Mouse (Mus musculus) kidney, postnatal 25 days (tissue): ENCODE data around the gene Il22ra1.

ENCODE experiments used
- DNase-seq, 2 experiments: peaks; one replicate each; pipeline ENCODE4 v3.0.0; 2021; ENCODE audit warnings: mixed read lengths in 2 of 2

The Il22ra1 gene

GRCm38 (mm10) chr4:135771592-135771991, 43.6 kb downstream of the Il22ra1 start:
- DNase-seq = no peak

GRCm38 (mm10) chr4:135772671-135773070, 44.7 kb downstream of the Il22ra1 start:
- DNase-seq = no peak

DNA sequence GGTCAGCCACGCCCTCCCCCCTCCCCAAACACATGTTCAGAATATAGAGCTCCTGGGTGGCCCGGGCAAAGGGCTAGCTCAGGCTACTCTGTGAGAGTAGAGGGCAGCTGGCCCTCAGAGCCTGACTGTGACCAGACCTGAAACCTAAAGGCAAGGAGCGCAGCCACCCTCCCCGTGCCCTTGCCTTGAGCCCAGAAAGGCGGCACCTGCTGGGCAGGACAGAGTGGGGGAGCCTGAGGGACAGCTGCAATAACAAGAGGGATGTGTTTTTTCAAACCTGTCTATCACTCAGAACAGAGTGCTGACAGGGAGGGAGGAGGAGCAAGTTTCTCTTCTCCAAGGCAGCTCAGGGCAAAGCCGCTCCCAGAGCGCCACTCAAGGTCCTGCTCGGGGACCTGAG, 46.5 kb downstream of the Il22ra1 start:
- DNase-seq = no peak

DNA sequence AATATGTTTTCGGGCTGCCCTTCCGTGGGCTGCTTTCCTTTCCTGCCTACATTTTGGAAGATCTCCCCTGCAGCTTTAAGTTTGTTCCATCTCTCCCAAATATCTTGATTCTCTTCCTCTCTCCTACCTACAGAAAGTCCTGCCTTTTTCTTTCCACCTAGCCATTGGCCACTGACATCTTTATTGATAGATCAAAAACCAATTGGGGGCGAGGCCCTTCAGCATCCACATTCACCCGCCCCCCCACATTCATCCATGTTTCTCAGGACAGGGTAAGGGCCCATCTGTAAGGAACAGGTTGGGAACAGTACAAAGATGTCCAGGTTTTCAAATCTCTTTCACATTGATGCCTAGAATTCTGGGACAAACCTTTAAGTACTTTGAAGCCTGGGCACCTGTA, 48.9 kb downstream of the Il22ra1 start:
- DNase-seq = no peak

- DNase-seq = no peak
These were observed 51.7 kb downstream of the Il22ra1 start for GRCm38 (mm10) chr4:135779661-135780060.

DNA sequence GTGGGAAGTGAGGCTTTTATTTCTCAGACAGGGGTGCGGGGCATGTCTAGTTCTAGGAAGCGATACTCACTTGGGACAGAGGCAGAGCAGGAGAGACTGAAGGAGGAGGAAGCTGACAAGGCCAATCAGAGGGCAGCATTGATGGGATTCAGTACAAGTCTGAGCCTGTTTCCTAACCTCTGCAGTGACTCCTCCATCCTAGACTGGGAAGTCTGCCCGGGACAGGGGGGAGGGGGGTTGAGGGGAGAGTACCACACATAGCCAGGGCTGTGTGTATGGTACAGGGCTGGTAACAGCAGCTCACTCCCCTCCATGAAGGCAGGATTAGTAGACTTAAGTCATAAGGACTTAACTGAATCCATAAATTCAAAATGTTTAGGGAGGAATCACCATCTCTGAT, 52.3 kb downstream of the Il22ra1 start:
- peak; percentile 12 to 66 for DNase-seq

DNA sequence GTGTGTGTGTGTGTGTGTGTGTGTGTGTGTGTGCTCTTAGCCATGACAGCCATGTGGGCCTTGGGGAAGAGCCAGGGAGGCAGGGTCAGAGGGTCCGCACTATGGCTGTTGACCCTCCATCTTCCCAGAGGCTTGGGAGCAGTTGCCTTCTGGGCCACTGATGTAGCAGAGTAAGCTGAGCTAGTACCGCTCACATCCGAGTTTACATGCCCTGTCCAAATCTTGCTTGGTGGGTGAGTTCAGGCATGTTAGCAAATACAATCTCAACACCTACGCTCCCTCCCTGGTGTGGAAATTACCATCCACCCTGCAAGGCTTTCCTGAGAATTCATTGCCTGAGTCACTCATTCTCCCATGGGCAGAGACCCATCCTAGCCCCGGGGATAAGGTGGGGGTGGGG, 53.3 kb downstream of the Il22ra1 start:
- DNase-seq = no peak

- no peak for DNase-seq
These were observed 58.6 kb downstream of the Il22ra1 start for GRCm38 (mm10) chr4:135786581-135786980.

- DNase-seq = peak; percentile 46 to 78
These were observed 59.3 kb downstream of the Il22ra1 start for GRCm38 (mm10) chr4:135787271-135787670.

GRCm38 (mm10) chr4:135789135-135789534, 61.2 kb downstream of the Il22ra1 start:
- DNase-seq = no peak

DNA sequence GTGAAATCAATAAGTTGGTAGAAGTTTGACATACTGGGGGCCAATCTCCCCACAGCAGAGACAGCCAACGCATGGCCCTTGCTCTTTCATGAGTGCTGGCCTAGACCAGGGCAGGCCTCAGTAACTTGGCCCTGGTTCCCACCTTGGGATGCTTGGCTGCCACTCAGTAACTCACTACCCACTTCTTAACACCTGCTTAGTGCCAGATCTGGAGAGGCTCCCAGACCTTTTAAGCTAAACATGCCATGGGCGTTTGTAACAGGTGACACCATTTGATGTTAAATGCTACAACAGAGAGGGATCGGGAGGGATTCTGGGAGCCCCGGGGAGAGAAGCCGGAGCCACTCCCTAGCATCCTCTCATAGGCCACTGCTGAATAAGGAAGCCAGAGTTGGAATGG, 64.8 kb downstream of the Il22ra1 start:
- DNase-seq = no peak

- no peak for DNase-seq
These were observed 70.0 kb downstream of the Il22ra1 start for GRCm38 (mm10) chr4:135797931-135798330.

DNA sequence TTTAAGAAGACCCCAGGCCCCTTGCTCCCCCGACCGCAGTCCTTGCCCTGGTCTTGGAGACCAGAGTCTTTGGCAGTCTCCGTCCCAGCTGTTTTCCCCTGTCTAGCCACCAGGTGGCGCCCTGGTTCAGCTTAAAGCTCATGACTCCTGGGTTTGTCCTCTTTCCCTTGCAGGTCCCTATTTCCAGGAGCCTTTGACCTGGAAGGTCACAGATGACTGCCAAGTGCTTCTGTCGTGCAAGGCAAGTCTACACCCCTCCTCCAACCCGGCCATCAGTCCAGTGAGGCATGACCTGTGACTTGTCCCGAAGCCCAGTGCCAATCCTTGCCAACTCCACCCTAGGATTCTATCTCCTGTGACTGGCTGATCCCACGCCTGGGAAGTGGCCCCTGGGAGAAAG, 73.6 kb downstream of the Il22ra1 start:
- DNase-seq = peak; percentile 95
